Mouse (Mus musculus): Measurements from ENCODE around the gene Angptl1.

Angptl1 gene

DNA sequence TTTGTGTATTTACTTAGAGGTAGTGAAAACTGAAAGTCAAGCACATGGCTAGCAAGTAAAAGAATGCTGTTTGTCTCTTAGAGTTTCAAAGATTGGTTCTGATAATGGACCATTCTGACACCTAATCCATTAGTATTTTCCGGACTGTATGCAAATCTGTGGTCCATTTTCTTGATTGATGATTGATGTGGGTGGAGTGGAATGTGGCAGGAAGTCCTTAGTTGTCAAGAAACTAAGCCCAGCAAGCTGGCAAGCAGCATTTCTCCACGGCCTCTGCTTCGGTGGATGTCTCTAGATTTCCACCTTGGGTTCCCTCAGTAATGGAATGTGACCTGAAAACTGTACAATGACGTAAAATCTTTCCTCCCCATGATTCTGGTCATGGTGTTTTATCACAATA is 32.3 kb downstream of the Angptl1 start:
- no peak for DNase-seq (ENCODE audit: low read depth, low spot score)

DNA sequence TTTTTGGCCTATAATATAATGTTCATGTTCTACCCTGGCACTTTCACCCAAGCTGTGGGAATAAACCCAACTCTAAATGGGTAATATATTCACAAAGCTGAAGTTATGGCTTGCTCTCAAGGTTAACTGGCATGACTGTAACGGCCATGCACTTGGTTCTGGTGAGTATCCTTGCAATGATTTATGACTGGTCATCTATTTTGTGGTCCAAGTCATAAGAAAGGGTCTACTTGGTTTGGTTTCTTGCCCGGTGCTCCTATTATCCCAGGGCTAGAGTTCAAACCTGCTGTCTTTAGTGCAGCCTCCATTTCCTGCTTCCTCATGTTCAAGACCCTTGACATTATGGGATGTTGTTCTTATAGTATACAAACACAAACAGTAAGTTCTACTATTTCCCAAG is 46.4 kb downstream of the Angptl1 start:
- no peak for DNase-seq (ENCODE audit: low read depth, low spot score)

DNA sequence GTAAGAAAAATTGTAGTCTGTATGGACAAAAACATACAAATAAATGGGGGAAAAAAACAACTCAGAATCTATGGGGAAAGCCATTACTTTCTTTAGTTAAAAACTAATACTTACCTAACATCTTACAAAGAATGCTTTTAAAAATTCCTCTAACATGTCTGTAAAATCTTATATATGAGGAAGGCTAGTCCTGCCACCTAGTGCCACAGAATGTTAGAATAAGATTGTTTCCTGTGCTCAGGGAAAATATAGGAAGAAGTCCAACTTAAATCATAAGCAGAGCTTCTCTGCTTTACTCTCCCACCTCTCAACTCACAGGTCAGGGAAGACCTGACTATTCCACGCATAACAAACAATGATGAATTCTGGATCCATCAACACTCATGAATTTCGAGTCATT is 47.5 kb downstream of the Angptl1 start:
- no peak for DNase-seq (ENCODE audit: low read depth, low spot score)

DNA sequence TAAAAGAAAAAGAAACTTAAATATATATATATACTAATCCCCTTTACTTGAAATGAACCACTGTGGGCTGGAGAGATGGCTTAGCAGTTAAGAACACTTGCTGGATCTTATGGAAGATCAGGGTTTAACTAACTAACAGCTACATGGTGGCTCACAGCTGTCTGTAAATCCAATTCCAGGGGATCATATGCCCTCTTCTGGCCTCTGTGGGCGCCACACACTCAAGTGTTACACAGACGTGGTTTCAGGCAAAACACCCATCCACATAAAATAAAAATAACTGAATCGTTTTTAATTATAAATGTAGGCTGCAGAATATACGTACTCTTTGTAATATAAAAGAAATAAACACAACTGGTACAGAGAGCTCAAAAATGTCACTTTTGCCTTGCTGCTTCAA is 50.5 kb downstream of the Angptl1 start:
- no peak for DNase-seq (ENCODE audit: low read depth, low spot score)

DNA sequence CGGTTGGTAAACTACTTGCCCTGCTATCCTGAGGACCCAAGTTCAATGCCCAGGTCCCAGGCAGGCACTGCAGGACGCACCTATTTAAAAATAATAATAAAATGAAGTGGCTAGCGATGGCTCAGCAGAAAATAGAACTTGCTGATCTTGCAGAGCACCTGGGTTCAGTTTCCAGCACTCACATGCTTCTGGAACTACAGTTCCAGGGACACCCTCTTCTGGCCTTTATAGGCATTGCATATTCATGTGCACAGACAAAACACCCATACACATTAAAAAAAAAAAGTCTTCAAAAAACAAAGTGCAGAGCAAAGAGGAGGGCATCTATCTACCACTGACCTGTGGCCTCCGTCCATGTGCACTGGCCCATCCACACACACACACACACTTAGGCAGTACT is 53.2 kb downstream of the Angptl1 start:
- DNase-seq (ENCODE audit: low read depth, low spot score), result no peak

DNA sequence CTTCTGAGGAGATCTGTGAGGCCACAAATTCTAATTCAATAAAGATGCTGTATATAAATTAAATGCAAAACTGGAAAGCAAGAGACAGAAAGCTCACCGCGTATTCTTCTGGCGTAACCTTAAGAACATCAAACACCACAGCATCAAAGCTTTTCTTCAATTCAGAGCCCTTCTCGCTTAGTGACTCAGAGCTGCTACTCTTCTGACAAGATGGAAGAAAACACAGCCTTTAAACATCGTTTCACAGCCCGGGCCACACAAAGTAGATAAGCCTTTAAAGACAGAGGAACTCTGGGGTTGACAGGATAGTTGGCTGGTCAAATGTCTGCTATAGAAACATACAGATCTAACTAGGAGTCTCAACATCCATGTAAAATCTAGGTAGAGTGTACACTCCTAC is 63.3 kb downstream of the Angptl1 start:
- DNase-seq (ENCODE audit: low read depth, low spot score), result no peak

DNA sequence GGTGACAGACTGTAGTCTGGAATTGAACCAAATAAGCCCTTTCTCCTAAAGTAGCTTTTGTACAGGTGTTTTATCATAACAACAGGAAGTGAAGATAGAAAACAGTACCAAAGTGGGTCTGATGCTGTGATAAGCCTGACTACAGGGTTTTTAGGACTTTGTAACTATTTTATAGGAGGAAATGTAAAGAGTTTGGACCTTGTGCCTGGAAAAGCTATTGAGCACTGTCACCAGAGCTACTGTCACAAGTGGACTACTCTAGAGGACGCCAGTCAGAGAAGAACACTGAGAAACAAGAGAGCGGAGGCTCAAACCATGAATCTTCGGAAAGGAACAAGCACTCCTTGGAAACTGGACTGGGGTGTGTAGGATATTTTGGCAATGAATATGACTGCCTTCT is 65.5 kb downstream of the Angptl1 start:
- DNase-seq (ENCODE audit: low read depth, low spot score), result no peak

DNA sequence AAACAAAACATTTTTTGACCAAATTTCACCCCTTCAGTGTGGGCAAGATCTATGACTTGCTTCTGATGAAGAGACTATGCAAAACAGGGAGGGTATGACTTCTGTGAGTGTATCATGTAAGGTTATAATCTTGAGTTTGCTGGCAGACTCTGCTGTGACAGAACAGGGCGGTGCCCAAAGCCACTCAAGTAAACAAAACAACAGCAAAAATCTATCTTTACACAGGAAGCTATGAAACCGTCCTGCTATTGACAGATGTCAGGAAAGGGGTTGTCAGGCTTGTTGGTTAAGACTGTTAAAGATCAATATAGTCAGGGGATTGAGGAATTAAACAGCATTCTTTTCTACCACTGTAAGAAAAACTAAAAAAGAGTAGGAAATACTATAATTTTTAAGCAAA is 67.3 kb downstream of the Angptl1 start:
- DNase-seq (ENCODE audit: low read depth, low spot score), result no peak

DNA sequence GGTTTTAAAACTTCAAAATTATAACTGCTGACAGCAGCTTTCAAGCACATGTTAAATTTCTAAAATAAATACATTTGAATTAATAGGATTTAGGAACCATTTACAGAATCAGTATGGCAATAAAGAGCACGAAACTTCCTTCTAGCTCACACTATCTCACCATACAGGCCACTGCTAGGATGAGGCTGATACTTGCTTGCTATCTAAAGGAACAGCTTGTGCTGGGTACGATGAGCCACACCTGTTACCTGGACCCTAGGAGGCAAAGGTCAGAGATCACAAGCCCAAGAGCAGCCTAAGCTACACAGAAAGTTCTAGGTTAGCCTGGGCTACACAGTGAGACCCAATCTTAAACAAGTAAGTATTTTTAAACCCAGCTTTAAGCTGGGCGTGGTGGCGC is 70.9 kb downstream of the Angptl1 start:
- no peak for DNase-seq (ENCODE audit: low read depth, low spot score)

DNA sequence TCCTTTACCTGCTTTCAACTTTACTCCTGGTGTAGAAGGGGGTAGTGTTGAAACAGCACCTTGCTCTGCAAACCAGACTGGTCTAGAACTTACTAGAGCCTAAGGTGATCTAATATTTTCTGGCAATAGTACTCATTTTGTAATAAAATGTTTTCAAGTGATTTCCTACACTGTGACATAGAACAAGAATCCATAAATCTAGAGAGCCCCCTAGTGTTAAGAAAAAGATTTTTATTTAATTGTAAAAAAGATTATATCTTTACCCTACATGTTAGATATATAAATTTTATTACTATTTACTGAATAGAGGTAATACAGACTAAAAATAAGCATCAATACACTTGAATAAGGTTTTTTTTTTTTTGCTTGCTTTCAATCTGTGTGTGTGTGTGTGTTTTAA is 71.5 kb downstream of the Angptl1 start:
- DNase-seq (ENCODE audit: low read depth, low spot score), result no peak
